Mouse (Mus musculus) stomach, embryonic 15.5 days (tissue): Measurements from ENCODE around the gene Aoc3. TPM values are rescaled to one million over a fixed set of nuclear protein-coding genes. Genes with fewer than 3 reads are reported as not detected.

Experiments
- ATAC-seq: fragments of 200-750 bp; cut with Nextera tagmentation; 2 replicates; pipeline ENCODE4 v1.8.0; 2017; ENCODE audit warnings: low read depth, moderate number of reproducible peaks, moderate TSS enrichment; ENCODE audit not compliant: insufficient read depth, low FRiP score
- H3K27ac ChIP-seq: fragments of 300-500 bp; sonication (generic); 2 replicates; pipeline ENCODE4 v1.5.1; 2015; ENCODE audit warnings: mild to moderate bottlenecking, inconsistent platforms
- H3K27me3 ChIP-seq: fragments of 300-500 bp; sonication (generic); replicated peaks from 2 replicates; pipeline ENCODE4 v1.6.1; 2015; ENCODE audit warnings: inconsistent platforms
- H3K36me3 ChIP-seq: fragments of 300-500 bp; sonication (generic); 2 replicates; pipeline ENCODE4 v1.6.1; 2015; ENCODE audit warnings: inconsistent platforms
- H3K4me1 ChIP-seq: fragments of 300-500 bp; sonication (generic); 2 replicates; pipeline ENCODE4 v1.6.1; 2015; ENCODE audit warnings: inconsistent platforms
- H3K4me2 ChIP-seq: fragments of 300-500 bp; sonication (generic); 2 replicates; pipeline ENCODE4 v1.6.1; 2015; ENCODE audit warnings: mild to moderate bottlenecking, inconsistent platforms
- H3K4me3 ChIP-seq: fragments of 300-500 bp; sonication (generic); replicated peaks from 2 replicates; pipeline ENCODE4 v1.5.1; 2015; ENCODE audit warnings: inconsistent platforms
- H3K9ac ChIP-seq: fragments of 300-500 bp; sonication (generic); 2 replicates; pipeline ENCODE4 v1.6.1; 2015; ENCODE audit warnings: inconsistent platforms
- H3K9me3 ChIP-seq: fragments of 300-500 bp; sonication (generic); 2 replicates; pipeline ENCODE4 v1.6.1; 2016; ENCODE audit warnings: inconsistent platforms
- WGBS: fragments of 180-500 bp; shearing (Covaris S2); methylation state at CpG from one replicate; pipeline ENCODE4 v1.1.7; 2015; 5-methylcytosine and 5-hydroxymethylcytosine counted together
- polyA plus RNA-seq: library from polyadenylated mRNA; unstranded; fragments of >200 nt; fragmentation: Nextera tagmentation; extraction: Ambion mirVana; gene quantifications from 2 replicates; pipeline ENCODE4 v1.2.1, GENCODE M21; 2015

The Aoc3 gene
- polyA plus RNA-seq = 2.0 and 3.0 TPM in 2 replicates

DNA sequence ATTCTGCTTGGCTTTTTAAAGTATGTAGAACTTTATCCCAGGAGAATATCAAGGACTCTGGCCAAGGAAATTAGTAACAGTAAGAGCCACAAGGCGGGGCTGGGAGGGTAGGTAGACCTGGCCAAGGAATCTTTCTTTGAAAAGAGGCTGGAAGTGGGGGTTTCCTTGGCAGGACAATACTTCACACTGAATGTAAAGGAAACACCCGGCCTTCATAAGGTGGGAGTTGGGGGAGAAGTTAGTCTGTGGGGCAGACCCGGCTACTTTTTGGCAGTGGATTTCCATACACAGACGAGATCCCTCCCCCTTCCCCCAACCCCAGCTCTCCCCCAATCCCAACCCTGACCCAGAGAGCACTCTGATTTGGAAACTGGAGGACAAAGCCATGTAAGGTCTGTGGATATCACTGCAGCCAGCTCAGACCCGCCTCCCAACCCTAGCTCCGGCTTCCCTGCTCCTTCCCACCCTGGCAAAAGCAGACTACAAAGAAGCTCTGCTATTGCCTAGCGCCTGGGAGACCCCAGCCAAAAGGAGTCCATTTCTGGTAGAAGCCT is at the start of gene Aoc3:
Gene Aoc3 (plus strand): TSS at position 235 of the 554 bp plus-strand sequence.
- H3K36me3 ChIP-seq = peaks cover 3% of the 10 kb centered on the region; the same call in 1 of the 2 replicates
- no peaks in the 10 kb centered on the region for H3K9me3 ChIP-seq
- peak; percentile 40; the same call in 1 of the 2 replicates for ATAC-seq
- H3K4me3 ChIP-seq = no peak within 1 kb of the TSS
- no peak within 1 kb of the TSS for H3K9ac ChIP-seq
- no peaks in the 10 kb centered on the region for H3K27me3 ChIP-seq
- 57% methylated on average over 7 of the region's 7 CpGs for WGBS
- H3K27ac ChIP-seq = peak within 1 kb of the TSS; percentile 63; the same call in 1 of the 2 replicates
- 0 out of 2 replicates have a peak, but pooled peaks cover 3% of the 10 kb centered on the region for H3K4me1 ChIP-seq
- H3K4me2 ChIP-seq = no peak within 1 kb of the TSS; the same call in 1 of the 2 replicates

DNA sequence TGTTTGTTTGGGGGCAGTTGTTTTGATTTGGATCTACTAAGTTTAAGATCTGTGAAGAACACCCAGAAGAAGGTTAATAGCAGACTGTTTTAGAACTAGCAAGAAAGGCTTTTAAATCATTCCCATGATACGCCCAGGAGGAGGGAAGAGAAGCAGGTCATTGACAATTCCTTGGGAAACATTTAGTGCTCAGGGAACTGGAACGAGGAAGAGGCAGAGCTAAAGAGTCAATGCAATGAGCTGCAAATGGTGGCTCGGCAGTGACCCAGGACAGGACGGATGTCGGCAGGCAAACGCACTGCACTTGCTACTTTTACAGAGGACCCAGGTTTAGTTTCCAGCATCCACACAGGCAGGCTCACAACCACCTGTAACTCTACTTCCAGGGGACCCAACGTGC is 49.6 kb upstream of the Aoc3 start:
- Histone ChIP-seq H3K4me3 (no peak overlapping the region), H3K9me3 (no peaks in the 10 kb centered on the region), H3K4me1 (peaks cover 27% of the 10 kb centered on the region), H3K27ac (no peak overlapping the region), H3K9ac (no peak overlapping the region), H3K4me2 (no peak overlapping the region), H3K27me3 (no peaks in the 10 kb centered on the region), H3K36me3 (no peaks in the 10 kb centered on the region)
- no peak for ATAC-seq
- 58% methylated on average over 7 of the region's 7 CpGs for WGBS

GRCm38 (mm10) chr11:101282896-101283295 is 47.5 kb upstream of the Aoc3 start:
- no peak for ATAC-seq
- 24% methylated on average over 5 of the region's 5 CpGs for WGBS
- H3K27me3 ChIP-seq = no peaks in the 10 kb centered on the region
- H3K4me2 ChIP-seq = no peak overlapping the region
- H3K36me3 ChIP-seq = no peaks in the 10 kb centered on the region
- H3K4me1 ChIP-seq = peaks cover 8% of the 10 kb centered on the region
- H3K27ac ChIP-seq = no peak overlapping the region
- no peak overlapping the region for H3K4me3 ChIP-seq
- H3K9ac ChIP-seq = no peak overlapping the region
- H3K9me3 ChIP-seq = no peaks in the 10 kb centered on the region

- H3K27ac ChIP-seq = no peak overlapping the region
- H3K27me3 ChIP-seq = no peaks in the 10 kb centered on the region
- no peak for ATAC-seq
These were observed 46.6 kb upstream of the Aoc3 start for GRCm38 (mm10) chr11:101283805-101284204.

DNA sequence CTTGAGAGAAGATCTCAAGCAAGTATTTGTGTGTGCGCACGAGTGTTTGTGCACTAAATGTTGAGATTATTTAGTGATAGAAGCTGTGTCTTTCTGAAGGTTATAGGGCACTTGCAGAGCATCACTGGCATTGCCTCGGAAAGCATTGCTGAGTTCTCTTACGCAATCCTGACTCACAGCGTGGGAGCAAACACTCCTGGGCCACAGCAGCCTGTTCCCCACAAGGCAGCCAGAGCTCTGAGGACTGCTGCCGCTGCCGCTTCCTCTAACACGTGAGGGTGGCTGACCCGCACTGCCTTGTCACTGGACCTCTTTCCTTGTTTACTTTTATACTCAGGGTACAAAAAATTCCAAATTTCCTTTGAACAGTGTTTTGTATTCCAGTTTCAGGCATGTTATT is 43.1 kb upstream of the Aoc3 start:
- 77% methylated on average over 9 of the region's 9 CpGs for WGBS
- no peak overlapping the region for H3K9ac ChIP-seq

More at GRCm38 (mm10) chr11:101283805-101284204, 46.6 kb upstream of the Aoc3 start:
- Histone ChIP-seq H3K9me3 (no peaks in the 10 kb centered on the region), H3K4me3 (no peak overlapping the region), H3K4me2 (no peak overlapping the region), H3K9ac (no peak overlapping the region), H3K4me1 (peaks cover 4% of the 10 kb centered on the region; the same call in 1 of the 2 replicates), H3K36me3 (no peaks in the 10 kb centered on the region)
- 71% methylated on average over 4 of the region's 4 CpGs for WGBS

DNA sequence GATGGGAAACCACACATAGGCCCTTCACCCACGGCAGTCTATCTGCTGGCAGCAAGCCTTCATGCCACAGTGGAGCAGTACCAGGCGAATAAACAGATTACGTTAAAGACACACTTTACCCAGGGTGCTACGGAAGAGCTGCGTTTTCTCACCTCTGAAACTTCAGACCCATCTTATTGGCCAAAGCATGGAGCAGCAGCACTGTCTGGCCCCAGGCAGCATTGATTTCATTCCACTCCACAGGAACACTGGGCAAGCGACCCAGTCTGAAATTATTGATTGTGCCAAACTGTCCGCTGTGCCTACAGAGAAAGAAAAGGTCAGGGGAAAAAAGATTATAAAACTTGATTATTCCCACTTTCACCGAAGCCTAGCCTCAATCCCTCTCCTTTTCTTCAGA is 39.2 kb upstream of the Aoc3 start:
- H3K4me1 ChIP-seq = no peaks in the 10 kb centered on the region
- H3K4me3 ChIP-seq = no peak overlapping the region
- WGBS = 94% methylated on average over 8 of the region's 8 CpGs
- no peaks in the 10 kb centered on the region for H3K27me3 ChIP-seq
- no peak overlapping the region for H3K27ac ChIP-seq
- no peak for ATAC-seq
- peaks cover 31% of the 10 kb centered on the region for H3K36me3 ChIP-seq
- H3K9ac ChIP-seq = no peak overlapping the region
- H3K9me3 ChIP-seq = no peaks in the 10 kb centered on the region
- no peak overlapping the region for H3K4me2 ChIP-seq

More for the DNA sequence above, 43.1 kb upstream of the Aoc3 start:
- Histone ChIP-seq H3K9me3 (no peaks in the 10 kb centered on the region), H3K27me3 (no peaks in the 10 kb centered on the region), H3K4me1 (no peaks in the 10 kb centered on the region), H3K4me2 (no peak overlapping the region), H3K4me3 (no peak overlapping the region), H3K27ac (no peak overlapping the region), H3K36me3 (peaks cover 14% of the 10 kb centered on the region)
- ATAC-seq = no peak

GRCm38 (mm10) chr11:101295191-101295590 is 35.2 kb upstream of the Aoc3 start:
- ATAC-seq = no peak
- Histone ChIP-seq H3K4me2 (no peak overlapping the region), H3K9ac (no peak overlapping the region), H3K27me3 (no peaks in the 10 kb centered on the region), H3K27ac (no peak overlapping the region), H3K36me3 (peaks cover 43% of the 10 kb centered on the region), H3K4me3 (no peak overlapping the region), H3K4me1 (no peaks in the 10 kb centered on the region), H3K9me3 (no peaks in the 10 kb centered on the region)
- WGBS = 95% methylated on average over 8 of the region's 8 CpGs

- H3K4me2 ChIP-seq = peak overlapping the region; percentile 81
- peak overlapping the region; percentile 63; the same call in 1 of the 2 replicates for H3K9ac ChIP-seq
- H3K4me1 ChIP-seq = peaks cover 13% of the 10 kb centered on the region
- WGBS = 63% methylated on average over 7 of the region's 7 CpGs
- H3K27ac ChIP-seq = no peak overlapping the region
- H3K4me3 ChIP-seq = peak overlapping the region; percentile 84
- ATAC-seq = no peak
- peaks cover 15% of the 10 kb centered on the region; the same call in 1 of the 2 replicates for H3K36me3 ChIP-seq
- H3K9me3 ChIP-seq = no peaks in the 10 kb centered on the region
- no peaks in the 10 kb centered on the region for H3K27me3 ChIP-seq
These were observed 29.5 kb upstream of the Aoc3 start for GRCm38 (mm10) chr11:101300881-101301280.

DNA sequence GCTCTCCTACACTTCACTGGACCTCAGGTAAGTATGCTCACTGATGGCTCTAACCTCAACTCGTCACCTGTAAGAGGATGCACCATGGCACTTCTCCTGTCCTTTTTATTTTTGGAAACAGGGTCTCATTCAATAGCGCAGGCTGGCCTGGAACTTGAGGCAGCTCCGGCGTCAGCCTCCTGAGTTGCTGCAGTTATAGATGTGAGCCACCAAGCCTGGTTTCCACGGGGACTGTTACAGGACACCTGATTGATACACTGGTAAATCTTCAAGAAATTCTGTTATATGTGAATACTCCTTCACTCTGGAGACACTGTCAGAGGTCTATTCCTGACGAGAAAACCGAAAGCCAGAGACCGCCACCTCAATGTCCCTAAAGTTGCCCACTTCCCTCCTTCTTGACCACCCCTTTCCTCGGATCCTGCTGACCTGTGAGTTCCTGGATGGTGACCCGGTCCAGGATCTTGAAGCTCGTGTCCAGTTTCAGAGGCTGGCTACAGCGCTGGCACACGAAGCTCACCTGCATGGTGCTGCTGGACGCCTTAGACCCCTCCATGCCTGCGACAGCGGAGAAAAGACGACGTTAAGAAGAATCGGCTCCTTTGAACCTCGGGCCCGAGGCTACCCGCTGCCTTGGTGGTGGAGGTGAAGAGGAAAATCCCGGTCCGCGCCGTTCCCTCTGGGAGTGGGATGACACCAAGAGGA is 29.0 kb upstream of the Aoc3 start:
- H3K4me3 ChIP-seq = peak overlapping the region; percentile 84
- peak overlapping the region; percentile 63 for H3K9ac ChIP-seq
- peak overlapping the region; percentile 52 for H3K27ac ChIP-seq
- 11% methylated on average over 26 of the region's 26 CpGs for WGBS
- H3K9me3 ChIP-seq = no peaks in the 10 kb centered on the region
- H3K4me1 ChIP-seq = peaks cover 13% of the 10 kb centered on the region
- ATAC-seq = peak; percentile 11; the same call in 1 of the 2 replicates
- H3K4me2 ChIP-seq = peak overlapping the region; percentile 81
- no peaks in the 10 kb centered on the region for H3K27me3 ChIP-seq
- H3K36me3 ChIP-seq = peaks cover 15% of the 10 kb centered on the region; the same call in 1 of the 2 replicates

DNA sequence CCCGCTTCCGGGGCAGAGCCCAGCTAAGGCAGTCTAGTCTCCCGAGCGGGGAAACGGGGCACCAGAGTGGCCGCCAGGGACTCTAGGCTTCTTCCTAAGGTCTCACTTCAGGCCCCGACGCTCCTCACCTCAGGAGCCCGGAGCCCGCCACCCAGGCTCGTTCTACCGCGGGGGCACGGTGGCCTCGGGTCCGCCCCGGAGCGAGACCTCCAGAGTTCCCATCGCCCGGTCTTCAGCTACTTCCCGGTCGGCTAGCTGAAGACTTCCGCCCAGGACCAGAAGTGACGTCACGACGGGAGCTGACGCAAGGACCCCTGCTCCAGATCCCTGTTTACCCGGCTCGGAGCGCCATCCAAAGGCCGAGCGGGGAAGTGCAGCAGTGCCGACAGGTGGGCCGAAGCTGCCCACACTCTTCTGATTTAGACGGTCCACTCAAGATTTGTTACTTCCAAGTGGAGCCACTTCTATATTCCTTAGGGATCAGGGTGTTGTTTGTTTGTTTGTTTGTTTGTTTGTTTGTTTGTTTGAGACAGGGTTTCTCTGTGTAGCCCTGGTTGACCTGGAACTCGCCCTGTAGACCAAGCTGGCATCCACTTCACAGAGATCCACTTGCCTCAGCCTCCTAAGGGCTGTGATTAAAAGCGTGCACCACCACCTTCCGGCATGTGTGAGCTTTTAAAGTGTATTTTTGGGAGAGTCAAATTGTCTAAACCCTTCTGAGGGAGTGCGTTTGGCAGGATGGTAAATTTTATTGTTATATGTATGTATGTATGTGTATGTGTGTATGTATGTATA is 28.2 kb upstream of the Aoc3 start, which contains the start of gene Becn1:
Gene Becn1 (minus strand): TSS at position 283 of the 795 bp plus-strand sequence.
- Histone ChIP-seq H3K4me2 (peak within 1 kb of the TSS; percentile 81), H3K4me3 (peak within 1 kb of the TSS; percentile 84), H3K36me3 (peaks cover 11% of the 10 kb centered on the region; the same call in 1 of the 2 replicates), H3K27ac (peak within 1 kb of the TSS; percentile 52), H3K27me3 (no peaks in the 10 kb centered on the region), H3K9me3 (no peaks in the 10 kb centered on the region), H3K4me1 (peaks cover 13% of the 10 kb centered on the region), H3K9ac (peak within 1 kb of the TSS; percentile 63)
- 6% methylated on average over 39 of the region's 39 CpGs for WGBS
- peak; percentile 88 for ATAC-seq

- WGBS = 28% methylated on average over 5 of the region's 5 CpGs
- Histone ChIP-seq H3K27me3 (no peaks in the 10 kb centered on the region), H3K27ac (no peak overlapping the region), H3K9ac (no peak overlapping the region), H3K4me1 (no peaks in the 10 kb centered on the region), H3K9me3 (no peaks in the 10 kb centered on the region), H3K36me3 (no peaks in the 10 kb centered on the region), H3K4me2 (no peak overlapping the region), H3K4me3 (no peak overlapping the region)
- no peak for ATAC-seq
These were observed 22.7 kb upstream of the Aoc3 start for GRCm38 (mm10) chr11:101307744-101308143.
